Mouse (Mus musculus) ES-Bruce4 (cell line): Measurements from ENCODE around the gene Dock9.

Experiments
- CTCF ChIP-seq: IDR thresholded peaks from one replicate; pipeline ENCODE4 v1.8.1; 2011; ENCODE audit warnings: low read depth, low read length
- EP300 ChIP-seq: IDR thresholded peaks from 2 replicates; pipeline ENCODE4 v1.6.1; 2011; ENCODE audit warnings: low read depth, low read length; ENCODE audit not compliant: insufficient read depth
- POLR2A ChIP-seq: IDR thresholded peaks from one replicate; pipeline ENCODE4 v1.8.1; 2011; ENCODE audit warnings: low read length; ENCODE audit not compliant: insufficient read depth

DNA sequence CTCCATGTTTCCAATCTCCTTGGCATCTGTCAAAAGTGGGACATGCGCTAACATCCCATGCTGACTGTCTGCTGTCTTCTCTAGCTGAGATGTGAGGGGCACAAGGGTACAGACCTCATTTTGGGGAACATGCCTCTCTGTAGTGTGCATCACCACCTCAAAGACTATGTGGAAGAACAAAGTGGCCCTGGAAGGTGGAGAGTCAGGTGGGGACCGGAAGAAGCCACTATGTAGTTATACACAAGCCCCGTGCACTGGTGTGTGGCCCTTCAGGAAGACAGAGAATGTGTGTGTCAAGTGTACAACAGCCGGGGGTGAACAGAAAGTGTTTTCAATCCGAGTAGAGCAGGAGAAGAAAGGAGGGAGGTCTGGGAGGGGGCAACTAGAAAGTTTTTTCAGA, 245.1 kb downstream of the Dock9 start:
- no peak for TF ChIP-seq EP300
- TF ChIP-seq CTCF: no peak
- TF ChIP-seq POLR2A: no peak
